Mouse (Mus musculus): ENCODE results near the gene Gm12117.

Gm12117 gene

DNA sequence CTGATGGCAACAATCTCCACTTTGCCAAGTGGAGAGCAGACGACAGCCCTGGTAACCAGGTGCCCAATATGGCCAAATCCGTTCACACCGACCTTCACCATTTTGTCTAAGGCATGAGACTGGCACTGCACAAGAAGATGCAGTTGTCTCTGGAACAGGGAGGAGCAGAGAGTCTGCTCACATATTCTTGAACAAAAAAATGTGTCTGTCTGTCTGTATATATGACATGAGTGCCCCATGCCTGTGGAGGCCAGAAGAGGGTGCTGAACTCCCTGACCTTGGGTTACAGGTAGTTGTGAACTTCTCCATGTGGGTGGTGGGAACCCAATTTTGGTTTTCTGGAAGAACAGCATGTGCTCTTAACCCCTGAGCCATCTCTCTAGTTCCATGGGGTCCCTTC, at the start of gene Gm12117:
Gene Gm12117, minus strand, starts transcription at position 101 of the 400 bp plus-strand sequence.
- no peak for DNase-seq (ENCODE audit: low spot score)

DNA sequence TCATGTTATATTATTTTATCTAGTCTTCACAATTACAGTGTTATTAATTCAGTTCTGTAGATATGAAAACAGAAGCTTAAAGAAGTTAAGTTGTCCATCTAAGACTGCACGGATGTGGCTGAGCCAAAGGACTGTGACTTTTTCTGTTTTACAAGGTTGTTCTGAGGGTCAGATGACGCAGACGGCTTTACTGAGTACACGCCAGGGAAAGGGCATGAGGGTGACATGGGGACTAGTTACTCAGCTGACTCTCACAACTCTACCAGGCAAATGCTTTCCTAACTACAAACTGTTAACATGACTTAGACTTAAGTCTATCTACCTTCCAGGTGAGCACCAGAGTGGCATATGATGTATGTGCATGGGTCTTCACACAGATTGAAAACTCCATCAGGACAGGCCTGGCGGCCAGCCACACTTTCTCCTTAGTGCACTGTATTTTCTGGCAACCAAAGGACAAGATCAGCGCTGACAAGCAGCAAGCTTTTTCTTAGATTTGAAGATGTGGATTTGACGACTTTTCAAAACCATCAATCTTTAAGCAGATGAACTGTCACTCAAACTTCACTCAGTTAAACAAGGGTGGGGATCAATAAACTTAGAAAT, 42.6 kb upstream of the Gm12117 start:
- no peak for DNase-seq (ENCODE audit: low spot score)

GRCm38 (mm10) chr11:33309566-33309965, 33.0 kb upstream of the Gm12117 start:
- DNase-seq (ENCODE audit: low spot score): no peak

DNA sequence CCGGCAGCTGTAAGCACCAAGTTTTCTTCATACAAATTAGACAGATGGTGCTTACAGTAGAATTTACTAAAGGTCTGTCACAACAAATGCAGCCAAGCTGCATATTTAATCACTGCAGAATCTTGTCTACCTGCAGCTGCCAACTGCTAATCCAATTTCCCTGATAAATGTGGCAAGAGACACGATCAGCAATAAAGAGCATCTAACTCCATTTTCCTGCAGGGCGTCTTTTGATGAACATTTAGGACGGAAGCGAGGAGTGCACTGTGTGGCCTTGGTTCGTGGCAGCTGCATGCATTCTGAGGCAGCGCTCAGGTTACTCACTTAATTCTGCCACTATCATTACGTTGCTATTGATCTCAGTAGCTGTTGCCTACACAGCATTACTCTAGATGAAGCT, 24.3 kb upstream of the Gm12117 start:
- DNase-seq (ENCODE audit: low spot score): no peak

- no peak for DNase-seq (ENCODE audit: low spot score)
These were observed 22.8 kb upstream of the Gm12117 start for GRCm38 (mm10) chr11:33299371-33299770.

GRCm38 (mm10) chr11:33297121-33297520, 20.6 kb upstream of the Gm12117 start:
- DNase-seq (ENCODE audit: low spot score): no peak

DNA sequence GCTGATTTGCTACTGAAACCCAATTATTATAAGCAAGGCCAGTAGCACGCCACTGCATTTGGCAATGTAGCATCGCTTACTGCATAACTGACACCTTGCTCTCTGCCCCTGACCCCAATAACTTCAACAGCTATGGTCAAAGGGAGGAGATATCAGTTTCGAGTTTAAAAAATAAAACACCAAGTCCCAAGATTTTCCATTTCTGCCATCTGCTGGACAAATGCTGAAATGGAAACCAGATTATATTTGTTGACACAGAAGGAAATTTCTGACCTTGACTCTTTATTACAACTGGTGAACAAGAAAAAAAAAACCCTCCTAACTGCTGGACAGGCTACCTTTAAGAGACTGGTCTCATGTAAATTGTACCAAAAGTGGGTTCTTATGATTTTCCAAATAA, 18.9 kb upstream of the Gm12117 start:
- no peak for DNase-seq (ENCODE audit: low spot score)

DNA sequence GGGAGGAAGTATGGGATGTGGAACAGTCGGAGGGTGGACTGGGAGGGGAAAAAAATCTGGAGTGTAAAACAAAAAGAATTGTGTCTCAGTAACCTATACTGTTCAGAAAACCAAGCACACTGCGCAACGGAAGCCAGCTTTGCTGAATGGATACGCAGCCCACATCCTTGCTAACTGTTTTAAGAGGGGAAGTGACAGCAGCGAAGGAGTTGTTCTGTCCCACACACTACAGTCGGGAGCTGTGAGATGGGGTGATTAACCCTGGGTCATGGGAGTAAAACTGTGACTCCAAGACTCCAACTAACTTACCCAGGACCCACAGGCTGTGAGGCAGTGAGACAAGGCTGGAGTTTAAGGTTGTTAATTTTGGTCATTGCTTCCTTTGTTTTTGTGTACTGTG, 17.5 kb upstream of the Gm12117 start:
- no peak for DNase-seq (ENCODE audit: low spot score)

DNA sequence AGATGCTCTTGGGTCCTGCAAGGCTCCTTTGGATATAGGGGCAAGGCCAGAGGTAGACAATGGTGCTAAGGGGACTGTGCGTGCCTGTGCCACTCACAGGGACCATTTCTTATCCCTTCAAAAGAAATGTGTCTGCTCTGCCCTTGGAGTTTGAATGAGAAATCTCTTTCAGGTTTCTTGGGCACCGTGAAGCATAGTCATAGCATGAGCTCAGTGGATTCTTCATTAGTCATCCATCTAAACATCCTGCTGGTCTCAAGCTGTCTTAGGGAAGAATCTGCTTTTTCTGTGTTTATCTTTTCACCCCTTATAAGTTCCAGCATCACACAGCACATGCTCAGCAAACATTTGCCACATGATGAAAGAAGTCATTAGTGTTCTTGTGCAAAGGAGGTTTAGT, 2.0 kb upstream of the Gm12117 start:
- no peak for DNase-seq (ENCODE audit: low spot score)

DNA sequence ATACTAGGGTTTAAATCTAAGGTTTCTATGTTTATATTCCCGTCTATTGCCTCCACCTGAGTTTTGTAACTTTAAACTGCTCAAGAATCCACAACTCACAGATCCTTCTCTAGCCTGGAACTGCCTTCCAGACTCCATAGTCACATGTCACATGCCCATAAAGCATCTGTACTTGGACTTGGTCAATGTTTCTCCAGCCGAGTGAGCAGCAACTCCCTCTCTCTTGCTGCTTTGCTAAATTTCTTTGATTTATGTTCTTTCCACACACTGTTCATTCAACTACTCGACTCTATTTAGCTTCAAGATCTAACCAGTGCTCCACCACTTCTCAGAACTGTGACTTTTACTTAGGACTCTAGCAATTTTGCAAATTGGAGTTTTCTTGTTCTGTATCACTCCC, 1.7 kb downstream of the Gm12117 start:
- DNase-seq (ENCODE audit: low spot score): no peak

DNA sequence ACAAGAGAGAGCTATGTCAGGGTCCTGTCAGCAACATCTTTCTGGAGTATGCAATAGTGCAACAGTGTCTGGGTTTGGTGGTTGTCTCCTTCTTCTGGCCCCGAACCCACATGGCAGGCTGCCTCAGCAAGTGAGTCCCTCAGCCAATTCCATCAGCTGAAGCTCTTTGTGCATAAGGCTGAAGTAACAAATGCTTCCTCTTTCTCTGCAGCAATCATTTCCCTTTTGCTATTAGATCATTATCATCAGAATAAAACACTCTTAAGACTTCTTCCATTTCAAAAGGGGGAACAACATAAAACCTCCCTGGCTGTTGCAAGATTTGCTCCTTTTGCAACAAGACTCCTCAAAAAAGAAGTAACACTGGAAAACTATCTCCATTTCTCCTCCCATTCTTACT, 2.2 kb downstream of the Gm12117 start:
- DNase-seq (ENCODE audit: low spot score): no peak

DNA sequence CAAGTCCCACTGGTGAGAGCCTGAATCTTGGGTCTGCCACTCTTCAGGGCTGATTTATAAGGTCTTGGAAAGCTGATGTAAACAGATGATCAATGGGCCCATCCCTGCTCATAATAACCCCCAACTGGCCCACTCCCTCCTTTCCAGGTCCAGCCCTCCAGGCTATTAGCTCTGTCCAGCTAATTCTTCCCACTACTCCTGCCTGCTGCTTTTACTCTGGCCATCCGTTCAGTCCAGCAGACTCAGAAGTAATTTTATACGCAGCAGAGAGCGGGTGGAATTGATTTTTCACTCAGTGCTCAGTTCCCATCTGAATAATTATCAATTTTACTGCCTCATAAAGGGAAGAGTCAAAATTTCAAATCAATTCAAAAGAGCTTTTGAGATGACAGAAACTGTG, 36.2 kb downstream of the Gm12117 start:
- DNase-seq (ENCODE audit: low spot score): no peak

GRCm38 (mm10) chr11:33234134-33234533, 42.4 kb downstream of the Gm12117 start:
- no peak for DNase-seq (ENCODE audit: low spot score)

- DNase-seq (ENCODE audit: low spot score): no peak
These were observed 44.5 kb downstream of the Gm12117 start for GRCm38 (mm10) chr11:33232056-33232455.

DNA sequence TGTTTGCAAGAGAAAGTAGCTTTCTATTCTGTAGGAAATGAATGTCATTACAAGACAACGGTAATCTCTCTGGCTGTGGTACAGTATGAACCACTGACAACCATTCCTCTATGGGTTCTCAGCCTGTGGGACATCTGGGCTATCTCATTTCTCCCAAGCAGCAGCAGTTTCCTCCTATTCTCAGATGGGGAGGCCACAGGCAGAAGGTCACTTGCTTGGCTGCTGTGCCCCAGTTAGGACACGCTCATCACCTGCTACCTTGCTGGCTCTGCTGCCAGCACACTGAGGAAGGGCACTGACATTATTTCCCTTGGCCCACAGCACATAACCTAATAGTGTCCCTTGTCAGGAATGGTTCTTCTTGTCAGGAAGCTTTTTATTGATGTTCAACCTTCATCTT, 48.4 kb downstream of the Gm12117 start:
- no peak for DNase-seq (ENCODE audit: low spot score)

DNA sequence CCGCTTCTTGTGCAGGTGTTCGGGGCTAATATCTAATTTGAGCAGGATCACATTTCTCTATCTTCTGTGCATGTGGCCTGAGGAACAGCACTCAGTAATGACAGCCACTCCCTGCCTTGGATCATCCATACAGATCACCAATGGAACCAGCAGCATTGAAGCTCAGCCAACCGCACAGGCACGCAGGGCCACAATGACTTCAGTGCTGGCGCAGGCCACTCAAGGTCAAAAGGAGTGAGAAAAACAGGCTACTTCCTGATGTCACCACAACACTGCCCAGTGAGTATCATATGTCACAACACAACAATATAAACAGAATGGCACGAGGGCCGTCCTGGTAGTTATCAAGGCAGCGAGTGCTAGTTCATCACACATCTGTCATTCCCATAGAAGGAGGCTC, 50.0 kb downstream of the Gm12117 start:
- DNase-seq (ENCODE audit: low spot score): no peak
